Mouse (Mus musculus): ENCODE results near the gene Dmbt1. TPM values are rescaled to one million over a fixed set of nuclear protein-coding genes. Genes with fewer than 3 reads are reported as not detected.
"Not testable (repeated sequence)": the region's sequence is repeated elsewhere in the genome, so short reads cannot be mapped to it uniquely, and the experiment has no call there.

The Dmbt1 gene
- polyA plus RNA-seq, 2 experiments, result not detected

DNA sequence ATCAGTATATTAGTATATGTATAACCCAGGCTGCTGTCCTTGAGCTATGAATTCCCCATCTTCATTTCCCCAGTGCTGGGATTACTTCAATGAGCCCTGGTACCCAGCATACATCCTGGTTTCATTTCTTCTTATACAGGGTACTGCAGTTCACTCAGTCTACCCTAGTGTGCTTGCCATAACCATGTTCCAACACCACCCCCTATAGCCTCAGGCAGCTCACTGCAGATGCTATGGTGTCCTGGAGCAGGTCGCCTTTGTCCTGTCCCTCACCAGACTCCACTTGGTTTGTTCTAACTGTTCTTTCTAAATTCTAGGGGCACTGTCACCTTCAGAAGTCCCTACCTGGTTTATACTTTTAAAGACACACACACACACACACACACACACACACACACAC, 10.8 kb downstream of the Dmbt1 start:
- no peaks in the 10 kb centered on the region for H3K9me3 ChIP-seq (ENCODE audit: control insufficient read depth, low read length)
- WGBS (ENCODE audit: insufficient replicate concordance), result 30% methylated on average over 1 of the region's 1 CpGs
- no peak for DNase-seq (ENCODE audit: low read depth in 3 of 3, low spot score in 3 of 3)
- H3K4me2 ChIP-seq (ENCODE audit: low read depth), result no peak overlapping the region
- no peaks in the 10 kb centered on the region for H3K36me3 ChIP-seq (replicated peaks; ENCODE audit: control insufficient read depth, insufficient read depth, low read depth)
- no peak for TF ChIP-seq EP300 (IDR thresholded peaks at IDR 0.05; ENCODE audit: low read depth)
- 0 out of 2 replicates have a peak, but pooled peaks have one; percentile 17 for TF ChIP-seq CTCF (IDR thresholded peaks at IDR 0.05; ENCODE audit: low read depth)
- H3K27me3 ChIP-seq (ENCODE audit: control insufficient read depth, insufficient read depth, low read length), result no peaks in the 10 kb centered on the region
- H3K9ac ChIP-seq (replicated peaks), result no peak overlapping the region
- no peaks in the 10 kb centered on the region for H3K4me1 ChIP-seq (replicated peaks; ENCODE audit: control insufficient read depth in 2 of 2, insufficient read depth in 2 of 2, low read length in 1 of 2)
- H3K4me3 ChIP-seq (ENCODE audit: insufficient read depth in 1 of 2, low read depth in 2 of 2, low read length in 2 of 2), result no peak overlapping the region
- ATAC-seq (ENCODE audit: insufficient read depth), result no peak
- no peak overlapping the region for H3K27ac ChIP-seq

DNA sequence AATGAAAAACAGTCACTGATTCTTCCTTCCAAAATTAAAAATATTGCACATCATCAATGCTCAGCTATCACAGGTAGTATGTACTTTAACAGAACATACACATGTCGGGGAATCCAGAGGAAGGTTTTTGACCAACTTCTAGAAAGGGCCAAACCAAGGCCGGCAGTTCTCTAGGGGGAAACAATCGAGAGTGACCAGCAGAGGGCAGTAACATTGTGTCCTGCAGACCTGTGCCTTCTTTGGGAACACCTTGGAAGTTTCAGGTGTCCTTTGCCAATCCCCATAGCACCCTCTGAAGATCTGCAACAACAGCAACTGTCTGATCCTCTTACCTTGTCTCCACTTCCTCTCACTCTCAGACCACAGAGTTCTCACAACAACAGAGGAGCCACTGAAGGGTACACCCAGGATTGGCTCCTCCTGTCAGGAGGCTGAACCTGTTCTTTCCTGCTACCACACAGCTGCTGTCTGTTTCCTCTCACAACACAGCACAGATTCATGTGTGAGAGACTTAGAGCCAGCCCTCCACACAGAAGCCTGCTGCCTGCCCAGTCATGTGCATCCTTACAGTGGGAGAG, 13.5 kb downstream of the Dmbt1 start:
- TF ChIP-seq CTCF (IDR thresholded peaks at IDR 0.05; ENCODE audit: low read depth), result peak; percentile 41
- not testable (repeated sequence) for DNase-seq (ENCODE audit: low read depth in 3 of 3, low spot score in 3 of 3)

GRCm38 (mm10) chr7:131049829-131050228, 18.0 kb downstream of the Dmbt1 start:
- not testable (repeated sequence) for H3K4me3 ChIP-seq (ENCODE audit: insufficient read depth in 1 of 2, low read depth in 2 of 2, low read length in 2 of 2); DNase-seq (ENCODE audit: low read depth in 3 of 3, low spot score in 3 of 3); H3K27me3 ChIP-seq (ENCODE audit: control insufficient read depth, insufficient read depth, low read length); H3K36me3 ChIP-seq (replicated peaks; ENCODE audit: control insufficient read depth, insufficient read depth, low read depth); ATAC-seq (ENCODE audit: insufficient read depth); H3K9ac ChIP-seq (replicated peaks); H3K27ac ChIP-seq; H3K4me1 ChIP-seq (replicated peaks; ENCODE audit: control insufficient read depth in 2 of 2, insufficient read depth in 2 of 2, low read length in 1 of 2); H3K9me3 ChIP-seq (ENCODE audit: control insufficient read depth, low read length); H3K4me2 ChIP-seq (ENCODE audit: low read depth)
- 61% methylated on average over 8 of the region's 8 CpGs for WGBS (ENCODE audit: insufficient replicate concordance)

More for the DNA sequence above, 13.5 kb downstream of the Dmbt1 start:
- H3K9me3 ChIP-seq (ENCODE audit: control insufficient read depth, low read length); H3K4me1 ChIP-seq (replicated peaks; ENCODE audit: control insufficient read depth in 2 of 2, insufficient read depth in 2 of 2, low read length in 1 of 2); H3K9ac ChIP-seq (replicated peaks); ATAC-seq (ENCODE audit: insufficient read depth); H3K27ac ChIP-seq; H3K4me2 ChIP-seq (ENCODE audit: low read depth); H3K27me3 ChIP-seq (ENCODE audit: control insufficient read depth, insufficient read depth, low read length); H3K36me3 ChIP-seq (replicated peaks; ENCODE audit: control insufficient read depth, insufficient read depth, low read depth); H3K4me3 ChIP-seq (ENCODE audit: insufficient read depth in 1 of 2, low read depth in 2 of 2, low read length in 2 of 2): not testable (repeated sequence)
- WGBS (ENCODE audit: insufficient replicate concordance), result 27% methylated on average over 3 of the region's 3 CpGs

DNA sequence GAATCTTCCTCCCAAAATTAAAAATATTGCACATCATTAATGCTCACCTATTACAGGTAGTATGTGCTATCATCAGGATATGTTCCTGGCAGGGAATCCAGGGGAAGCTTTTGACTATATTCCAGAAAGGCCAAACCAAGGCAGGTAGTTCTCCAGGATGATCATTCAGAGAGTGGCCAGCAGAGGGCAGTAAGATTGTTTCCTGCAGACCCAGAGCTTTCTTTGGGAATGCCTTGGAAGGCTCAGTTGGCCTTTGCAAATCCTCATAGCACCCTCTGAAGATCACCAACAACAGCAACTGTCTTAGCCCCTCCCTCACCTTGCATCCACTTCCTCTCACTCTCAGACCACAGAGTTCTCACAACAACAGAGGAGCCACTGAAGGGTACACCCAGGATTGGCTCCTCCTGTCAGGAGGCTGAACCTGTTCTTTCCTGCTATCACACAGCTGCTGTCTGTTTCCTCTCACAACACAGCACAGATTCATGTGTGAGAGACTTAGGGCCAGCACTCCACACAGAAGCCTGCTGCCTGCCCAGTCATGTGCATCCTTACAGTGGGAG, 23.0 kb downstream of the Dmbt1 start:
- no peak overlapping the region for H3K9ac ChIP-seq (replicated peaks)
- H3K27ac ChIP-seq, result no peak overlapping the region
- no peak for TF ChIP-seq EP300 (IDR thresholded peaks at IDR 0.05; ENCODE audit: low read depth)
- peak; percentile 36 for TF ChIP-seq CTCF (IDR thresholded peaks at IDR 0.05; ENCODE audit: low read depth)
- H3K36me3 ChIP-seq (replicated peaks; ENCODE audit: control insufficient read depth, insufficient read depth, low read depth), result no peaks in the 10 kb centered on the region
- no peak for DNase-seq (ENCODE audit: low read depth in 3 of 3, low spot score in 3 of 3)
- H3K27me3 ChIP-seq (ENCODE audit: control insufficient read depth, insufficient read depth, low read length), result no peaks in the 10 kb centered on the region
- ATAC-seq (ENCODE audit: insufficient read depth), result no peak
- no peaks in the 10 kb centered on the region for H3K4me1 ChIP-seq (replicated peaks; ENCODE audit: control insufficient read depth in 2 of 2, insufficient read depth in 2 of 2, low read length in 1 of 2)
- H3K9me3 ChIP-seq (ENCODE audit: control insufficient read depth, low read length), result no peaks in the 10 kb centered on the region
- no peak overlapping the region for H3K4me2 ChIP-seq (ENCODE audit: low read depth)
- H3K4me3 ChIP-seq (ENCODE audit: insufficient read depth in 1 of 2, low read depth in 2 of 2, low read length in 2 of 2), result no peak overlapping the region

DNA sequence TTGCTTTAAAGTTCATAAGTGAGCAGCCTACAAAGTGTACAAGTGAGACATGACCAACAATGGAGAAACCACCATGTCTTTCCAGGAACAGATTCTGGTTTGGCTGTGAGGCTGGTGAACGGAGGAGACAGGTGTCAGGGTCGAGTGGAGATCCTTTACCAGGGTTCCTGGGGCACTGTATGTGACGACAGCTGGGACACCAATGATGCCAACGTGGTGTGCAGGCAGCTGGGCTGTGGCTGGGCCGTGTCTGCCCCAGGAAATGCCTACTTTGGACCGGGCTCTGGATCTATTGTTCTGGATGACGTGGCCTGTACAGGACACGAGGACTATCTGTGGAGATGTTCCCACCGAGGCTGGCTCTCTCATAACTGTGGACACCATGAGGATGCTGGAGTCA, 26.1 kb downstream of the Dmbt1 start:
- not testable (repeated sequence) for H3K9ac ChIP-seq (replicated peaks); H3K4me2 ChIP-seq (ENCODE audit: low read depth); DNase-seq (ENCODE audit: low read depth in 3 of 3, low spot score in 3 of 3); H3K9me3 ChIP-seq (ENCODE audit: control insufficient read depth, low read length); H3K4me1 ChIP-seq (replicated peaks; ENCODE audit: control insufficient read depth in 2 of 2, insufficient read depth in 2 of 2, low read length in 1 of 2); ATAC-seq (ENCODE audit: insufficient read depth); H3K27ac ChIP-seq; H3K4me3 ChIP-seq (ENCODE audit: insufficient read depth in 1 of 2, low read depth in 2 of 2, low read length in 2 of 2); H3K36me3 ChIP-seq (replicated peaks; ENCODE audit: control insufficient read depth, insufficient read depth, low read depth); H3K27me3 ChIP-seq (ENCODE audit: control insufficient read depth, insufficient read depth, low read length)
- WGBS (ENCODE audit: insufficient replicate concordance), result 39% methylated on average over 9 of the region's 9 CpGs

- H3K4me2 ChIP-seq (ENCODE audit: low read depth); H3K9ac ChIP-seq (replicated peaks); H3K9me3 ChIP-seq (ENCODE audit: control insufficient read depth, low read length); H3K36me3 ChIP-seq (replicated peaks; ENCODE audit: control insufficient read depth, insufficient read depth, low read depth); H3K27ac ChIP-seq; H3K4me1 ChIP-seq (replicated peaks; ENCODE audit: control insufficient read depth in 2 of 2, insufficient read depth in 2 of 2, low read length in 1 of 2); H3K27me3 ChIP-seq (ENCODE audit: control insufficient read depth, insufficient read depth, low read length); DNase-seq (ENCODE audit: low read depth in 3 of 3, low spot score in 3 of 3); H3K4me3 ChIP-seq (ENCODE audit: insufficient read depth in 1 of 2, low read depth in 2 of 2, low read length in 2 of 2); ATAC-seq (ENCODE audit: insufficient read depth): not testable (repeated sequence)
- WGBS (ENCODE audit: insufficient replicate concordance), result 40% methylated on average over 2 of the region's 2 CpGs
These were observed 28.0 kb downstream of the Dmbt1 start for GRCm38 (mm10) chr7:131059808-131060207.

Measured in liver, embryonic 14.5 days (tissue).